Mouse (Mus musculus): ENCODE data around the gene Gm1043. TPM values are rescaled to one million over a fixed set of nuclear protein-coding genes. Genes with fewer than 3 reads are reported as not detected.

Gm1043 gene
- polyA plus RNA-seq, 1 experiment from 2014 or later, result 0.04 TPM

DNA sequence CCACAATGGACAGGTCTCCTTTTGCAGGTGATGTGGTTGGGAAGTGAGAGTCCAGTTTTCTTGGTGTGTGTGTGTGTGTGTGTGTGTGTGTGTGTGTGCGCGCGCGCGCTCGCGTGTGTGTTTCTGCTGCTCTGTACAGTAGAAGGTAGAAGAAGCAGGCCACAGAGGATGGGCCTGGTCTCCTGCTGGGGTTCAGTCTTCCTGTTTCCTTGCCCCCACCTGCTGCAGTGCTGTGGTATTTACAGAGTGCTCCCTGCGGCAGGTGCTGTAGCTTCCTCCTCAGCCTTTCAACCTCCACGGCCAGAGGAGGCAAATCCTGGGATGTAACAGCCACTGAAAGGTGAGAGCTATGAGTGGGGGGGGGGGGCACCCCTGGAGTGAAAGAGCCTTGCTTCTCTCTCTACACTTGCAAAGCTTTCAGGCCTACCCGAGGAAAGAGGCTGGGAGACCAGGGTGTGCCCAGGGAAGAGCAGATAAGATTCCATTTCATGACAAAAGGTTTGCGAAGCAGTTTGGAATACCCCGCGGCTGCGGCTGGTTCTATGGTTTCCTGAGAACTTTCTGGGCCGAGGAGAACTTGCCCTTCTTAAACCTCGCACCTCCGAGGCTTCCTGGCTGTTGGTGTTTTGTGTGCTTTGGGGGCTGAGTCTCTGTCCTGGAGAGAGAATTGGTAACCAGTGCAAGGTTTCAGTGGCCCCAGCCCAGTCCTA is 37.8 kb upstream of the Gm1043 start:
- Histone ChIP-seq H3K36me3 (ENCODE audit: control insufficient read depth, insufficient read depth, low read length) (no peaks in the 10 kb centered on the region), H3K27ac (ENCODE audit: low read depth, low read length) (no peak overlapping the region), H3K9ac (ENCODE audit: low read length) (no peak overlapping the region), H3K4me1 (ENCODE audit: control insufficient read depth, insufficient read depth, low read length) (no peaks in the 10 kb centered on the region), H3K27me3 (ENCODE audit: control insufficient read depth, insufficient read depth, low read length) (no peaks in the 10 kb centered on the region), H3K4me3 (ENCODE audit: low read depth, low read length) (no peak overlapping the region), H3K4me2 (no peak overlapping the region), H3K9me3 (ENCODE audit: control insufficient read depth, low read length) (no peaks in the 10 kb centered on the region)
- DNase-seq (ENCODE audit: low spot score, missing footprints) (no peak), ATAC-seq (ENCODE audit: low FRiP score) (no peak)
- 62% methylated on average over 17 of the region's 17 CpGs for WGBS

DNA sequence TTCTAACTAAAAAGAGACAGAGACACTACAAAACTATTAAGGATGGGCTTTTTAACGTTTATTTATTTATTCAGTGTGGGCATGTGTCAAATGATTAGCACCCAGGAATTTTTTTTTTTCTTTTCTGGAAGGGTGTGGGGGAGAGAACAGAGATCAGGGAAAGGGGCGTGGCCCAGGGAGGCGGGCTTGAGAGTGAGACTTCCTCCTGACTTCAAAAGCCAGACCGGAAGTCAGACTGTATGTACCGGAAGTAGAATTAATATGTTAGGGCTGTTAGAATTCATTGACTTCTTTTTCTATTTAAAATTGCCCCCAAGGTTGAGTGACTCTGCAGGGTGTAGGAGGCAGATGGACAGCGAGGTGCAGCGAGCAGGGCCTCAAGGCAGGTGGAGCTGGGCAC is 37.2 kb upstream of the Gm1043 start:
- DNase-seq (ENCODE audit: low spot score, missing footprints), result no peak
- 75% methylated on average over 7 of the region's 7 CpGs for WGBS
- no peak for ATAC-seq (ENCODE audit: low FRiP score)
- no peak overlapping the region for H3K4me2 ChIP-seq
- no peaks in the 10 kb centered on the region for H3K4me1 ChIP-seq (ENCODE audit: control insufficient read depth, insufficient read depth, low read length)
- no peak overlapping the region for H3K9ac ChIP-seq (ENCODE audit: low read length)
- no peak overlapping the region for H3K27ac ChIP-seq (ENCODE audit: low read depth, low read length)
- H3K4me3 ChIP-seq (ENCODE audit: low read depth, low read length), result no peak overlapping the region
- H3K36me3 ChIP-seq (ENCODE audit: control insufficient read depth, insufficient read depth, low read length), result no peaks in the 10 kb centered on the region
- H3K27me3 ChIP-seq (ENCODE audit: control insufficient read depth, insufficient read depth, low read length), result no peaks in the 10 kb centered on the region
- no peaks in the 10 kb centered on the region for H3K9me3 ChIP-seq (ENCODE audit: control insufficient read depth, low read length)

DNA sequence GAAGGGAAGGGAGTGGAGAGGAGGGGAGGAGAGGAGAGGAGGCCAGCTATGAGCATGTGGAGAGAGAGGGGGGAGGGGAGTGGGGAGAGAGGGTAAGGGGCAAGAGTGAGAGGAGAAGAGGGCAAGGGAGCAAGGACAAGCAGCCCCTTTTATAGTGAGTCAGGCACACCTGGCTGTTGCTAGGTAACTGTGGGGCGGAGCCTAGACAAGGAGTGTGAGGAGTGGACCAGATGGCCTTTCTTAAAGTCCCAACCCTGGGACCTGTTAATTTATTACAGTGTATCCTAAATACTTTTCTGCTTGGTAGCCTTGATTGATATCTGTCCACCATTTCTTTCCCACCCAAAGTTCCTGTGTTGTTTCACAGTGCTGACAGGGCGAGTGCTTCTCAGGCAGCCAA is 36.1 kb upstream of the Gm1043 start:
- Histone ChIP-seq H3K4me2 (no peak overlapping the region), H3K9me3 (ENCODE audit: control insufficient read depth, low read length) (no peaks in the 10 kb centered on the region), H3K36me3 (ENCODE audit: control insufficient read depth, insufficient read depth, low read length) (no peaks in the 10 kb centered on the region), H3K4me3 (ENCODE audit: low read depth, low read length) (no peak overlapping the region), H3K4me1 (ENCODE audit: control insufficient read depth, insufficient read depth, low read length) (no peaks in the 10 kb centered on the region), H3K27me3 (ENCODE audit: control insufficient read depth, insufficient read depth, low read length) (no peaks in the 10 kb centered on the region), H3K9ac (ENCODE audit: low read length) (no peak overlapping the region), H3K27ac (ENCODE audit: low read depth, low read length) (no peak overlapping the region)
- no peak for ATAC-seq (ENCODE audit: low FRiP score)
- WGBS, result 85% methylated on average over 2 of the region's 2 CpGs
- DNase-seq (ENCODE audit: low spot score, missing footprints), result no peak

DNA sequence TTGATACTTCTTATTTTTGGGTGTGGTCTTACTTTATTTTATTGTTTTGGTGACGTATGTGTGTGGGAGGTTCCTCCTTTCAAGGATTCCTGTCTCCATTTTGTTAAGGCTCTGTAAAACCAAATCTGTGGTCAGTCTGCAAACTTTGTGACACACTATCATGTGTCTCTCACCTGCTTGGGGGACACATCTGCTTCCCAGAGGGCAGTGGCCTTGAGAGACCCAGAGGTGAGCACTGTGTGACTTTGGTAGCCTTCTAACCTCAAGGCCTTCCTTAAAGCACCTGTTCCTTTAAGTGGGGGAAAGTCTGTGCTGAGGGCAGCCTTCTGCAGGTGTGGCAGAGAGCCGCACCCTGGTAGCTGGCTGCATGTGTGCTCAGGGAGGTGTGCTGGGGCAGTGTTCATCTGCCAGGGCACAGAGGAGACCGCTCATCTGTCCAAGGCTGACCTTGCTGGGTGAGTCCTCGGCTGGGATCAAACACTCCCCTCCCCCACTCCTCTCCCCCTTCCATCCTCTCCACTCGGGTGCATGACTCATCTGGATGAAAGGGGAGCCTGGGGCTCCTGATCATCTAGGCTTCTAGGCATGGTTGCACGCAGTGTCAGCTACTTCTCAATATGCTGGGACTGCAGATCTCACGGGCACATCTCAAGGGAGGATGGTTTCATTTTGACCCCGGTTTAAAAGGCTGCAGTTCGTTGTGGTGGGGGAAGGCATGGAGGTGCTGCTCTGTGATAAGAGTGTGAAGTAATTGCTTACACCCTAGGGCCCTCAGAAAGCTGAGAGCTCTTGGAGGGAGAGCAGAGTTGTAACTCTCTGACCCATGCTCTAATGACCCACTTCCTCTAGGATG is 34.4 kb upstream of the Gm1043 start:
- no peak overlapping the region for H3K27ac ChIP-seq (ENCODE audit: low read depth, low read length)
- H3K4me3 ChIP-seq (ENCODE audit: low read depth, low read length), result no peak overlapping the region
- no peak overlapping the region for H3K9ac ChIP-seq (ENCODE audit: low read length)
- 57% methylated on average over 9 of the region's 9 CpGs for WGBS
- no peak overlapping the region for H3K4me2 ChIP-seq
- H3K4me1 ChIP-seq (ENCODE audit: control insufficient read depth, insufficient read depth, low read length), result no peaks in the 10 kb centered on the region
- DNase-seq (ENCODE audit: low spot score, missing footprints) (no peak), ATAC-seq (ENCODE audit: low FRiP score) (no peak)
- H3K9me3 ChIP-seq (ENCODE audit: control insufficient read depth, low read length), result no peaks in the 10 kb centered on the region
- no peaks in the 10 kb centered on the region for H3K27me3 ChIP-seq (ENCODE audit: control insufficient read depth, insufficient read depth, low read length)
- H3K36me3 ChIP-seq (ENCODE audit: control insufficient read depth, insufficient read depth, low read length), result no peaks in the 10 kb centered on the region

DNA sequence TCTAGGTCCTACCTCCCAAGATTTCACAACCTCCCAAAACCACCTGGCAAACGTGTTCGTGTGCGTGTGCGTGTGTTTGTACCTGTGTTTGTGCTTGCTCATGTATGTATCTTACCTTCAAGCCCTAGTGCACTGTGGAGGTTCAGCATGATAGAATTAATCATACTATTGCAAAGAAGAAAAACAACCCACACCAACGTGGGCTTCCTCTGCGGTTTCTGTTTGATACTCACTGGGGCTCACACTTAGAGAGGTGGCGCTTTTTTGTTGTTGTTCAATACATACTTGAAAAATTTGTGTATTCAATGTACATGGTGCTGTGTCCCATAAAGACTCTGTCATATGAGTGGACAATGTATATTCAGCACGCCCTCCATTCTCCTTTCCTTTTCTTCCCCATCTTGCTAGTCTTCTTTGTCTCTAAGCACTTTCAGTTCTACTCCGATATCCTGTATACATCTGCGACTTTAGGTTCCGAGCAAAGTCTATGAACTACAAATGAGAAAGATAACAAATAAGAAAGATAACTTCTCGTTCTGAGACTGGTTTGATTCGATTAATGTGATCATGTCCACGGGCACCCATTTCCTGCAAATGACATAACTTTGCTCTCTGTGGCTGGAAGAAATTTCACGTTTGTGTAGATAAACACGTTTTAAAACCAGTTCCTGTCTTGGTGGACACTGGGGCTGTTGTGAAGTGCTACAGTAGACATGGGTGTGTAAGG is 33.6 kb upstream of the Gm1043 start:
- 88% methylated on average over 16 of the region's 16 CpGs for WGBS
- H3K4me3 ChIP-seq (ENCODE audit: low read depth, low read length), result no peak overlapping the region
- H3K27ac ChIP-seq (ENCODE audit: low read depth, low read length), result no peak overlapping the region
- H3K4me1 ChIP-seq (ENCODE audit: control insufficient read depth, insufficient read depth, low read length), result no peaks in the 10 kb centered on the region
- H3K9me3 ChIP-seq (ENCODE audit: control insufficient read depth, low read length), result no peaks in the 10 kb centered on the region
- no peak overlapping the region for H3K9ac ChIP-seq (ENCODE audit: low read length)
- no peak for DNase-seq (ENCODE audit: low spot score, missing footprints)
- H3K36me3 ChIP-seq (ENCODE audit: control insufficient read depth, insufficient read depth, low read length), result no peaks in the 10 kb centered on the region
- no peak overlapping the region for H3K4me2 ChIP-seq
- no peak for ATAC-seq (ENCODE audit: low FRiP score)
- no peaks in the 10 kb centered on the region for H3K27me3 ChIP-seq (ENCODE audit: control insufficient read depth, insufficient read depth, low read length)

DNA sequence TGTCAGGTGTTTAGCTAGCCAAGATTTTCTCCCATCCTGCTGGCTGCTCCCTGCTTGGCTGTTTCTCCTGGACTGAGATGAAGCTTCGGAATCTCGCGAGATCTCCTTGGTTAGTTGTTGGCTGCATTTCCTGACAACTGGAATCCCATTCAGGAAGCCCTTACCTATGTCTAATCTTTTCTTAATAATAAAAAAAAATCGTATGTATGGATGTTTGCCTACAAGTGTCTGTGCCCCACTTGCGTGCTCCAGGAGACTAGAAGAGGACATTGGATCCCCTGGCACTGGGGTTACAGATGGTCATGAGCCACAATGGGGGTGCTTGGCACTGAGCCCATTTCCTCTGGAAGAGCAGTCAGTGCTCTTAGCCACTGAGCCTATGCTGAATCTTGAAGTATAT is 32.3 kb upstream of the Gm1043 start:
- H3K27ac ChIP-seq (ENCODE audit: low read depth, low read length), result no peak overlapping the region
- H3K4me3 ChIP-seq (ENCODE audit: low read depth, low read length), result no peak overlapping the region
- no peaks in the 10 kb centered on the region for H3K9me3 ChIP-seq (ENCODE audit: control insufficient read depth, low read length)
- no peaks in the 10 kb centered on the region for H3K36me3 ChIP-seq (ENCODE audit: control insufficient read depth, insufficient read depth, low read length)
- ATAC-seq (ENCODE audit: low FRiP score), result no peak
- DNase-seq (ENCODE audit: low spot score, missing footprints), result no peak
- WGBS, result 90% methylated on average over 5 of the region's 5 CpGs
- no peak overlapping the region for H3K9ac ChIP-seq (ENCODE audit: low read length)
- H3K4me1 ChIP-seq (ENCODE audit: control insufficient read depth, insufficient read depth, low read length), result no peaks in the 10 kb centered on the region
- no peak overlapping the region for H3K4me2 ChIP-seq
- H3K27me3 ChIP-seq (ENCODE audit: control insufficient read depth, insufficient read depth, low read length), result no peaks in the 10 kb centered on the region

DNA sequence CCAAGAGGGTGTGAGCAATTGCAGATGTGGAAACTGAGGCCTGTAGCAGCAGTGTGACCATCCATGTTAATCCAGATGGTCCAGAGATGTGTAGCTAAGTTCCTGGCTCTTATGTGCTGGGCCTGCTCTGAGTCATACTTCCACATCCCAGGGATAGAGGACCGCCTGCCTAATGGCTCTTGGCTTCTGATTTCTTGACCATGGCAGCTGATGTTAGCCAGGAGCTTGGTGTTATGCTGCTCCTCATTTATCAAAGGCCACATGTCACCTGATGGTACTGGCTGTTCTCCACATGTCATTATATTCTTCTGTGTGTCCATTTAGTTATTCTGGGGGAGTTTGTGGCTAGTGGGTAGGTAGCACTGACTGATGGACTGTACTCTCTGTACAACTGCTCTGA is 29.4 kb upstream of the Gm1043 start:
- DNase-seq (ENCODE audit: low spot score, missing footprints), result no peak
- no peak overlapping the region for H3K4me2 ChIP-seq
- no peaks in the 10 kb centered on the region for H3K36me3 ChIP-seq (ENCODE audit: control insufficient read depth, insufficient read depth, low read length)
- no peak overlapping the region for H3K4me3 ChIP-seq (ENCODE audit: low read depth, low read length)
- no peaks in the 10 kb centered on the region for H3K27me3 ChIP-seq (ENCODE audit: control insufficient read depth, insufficient read depth, low read length)
- H3K9me3 ChIP-seq (ENCODE audit: control insufficient read depth, low read length), result no peaks in the 10 kb centered on the region
- H3K4me1 ChIP-seq (ENCODE audit: control insufficient read depth, insufficient read depth, low read length), result no peaks in the 10 kb centered on the region
- whole genome bisulfite sequencing, result 89% methylated on average over 1 of the region's 1 CpGs
- no peak for ATAC-seq (ENCODE audit: low FRiP score)
- H3K9ac ChIP-seq (ENCODE audit: low read length), result no peak overlapping the region
- no peak overlapping the region for H3K27ac ChIP-seq (ENCODE audit: low read depth, low read length)

DNA sequence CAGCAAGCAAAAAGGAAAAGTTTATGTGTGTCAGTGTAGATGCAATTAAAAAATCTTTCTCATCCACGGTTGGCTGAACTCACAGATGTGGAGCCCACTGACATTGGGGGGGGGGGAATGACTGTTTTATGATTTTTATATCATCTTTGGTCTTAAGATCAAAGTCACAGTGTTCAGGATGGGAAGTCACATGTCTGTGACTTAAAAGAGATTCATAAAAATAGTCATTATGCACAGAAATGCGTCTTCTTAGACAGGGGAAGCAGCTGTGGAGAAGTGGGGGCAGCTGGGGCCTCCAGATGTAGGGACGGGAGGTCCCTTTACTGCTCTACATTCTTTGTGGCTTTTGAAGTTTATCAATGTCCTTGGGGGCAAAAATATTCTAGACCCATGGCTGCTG is 28.7 kb upstream of the Gm1043 start:
- ATAC-seq (ENCODE audit: low FRiP score), result no peak
- no peak overlapping the region for H3K27ac ChIP-seq (ENCODE audit: low read depth, low read length)
- no peaks in the 10 kb centered on the region for H3K4me1 ChIP-seq (ENCODE audit: control insufficient read depth, insufficient read depth, low read length)
- no peaks in the 10 kb centered on the region for H3K36me3 ChIP-seq (ENCODE audit: control insufficient read depth, insufficient read depth, low read length)
- H3K27me3 ChIP-seq (ENCODE audit: control insufficient read depth, insufficient read depth, low read length), result no peaks in the 10 kb centered on the region
- H3K9ac ChIP-seq (ENCODE audit: low read length), result no peak overlapping the region
- no peaks in the 10 kb centered on the region for H3K9me3 ChIP-seq (ENCODE audit: control insufficient read depth, low read length)
- 88% methylated on average over 3 of the region's 3 CpGs for WGBS
- no peak overlapping the region for H3K4me2 ChIP-seq
- no peak for DNase-seq (ENCODE audit: low spot score, missing footprints)
- no peak overlapping the region for H3K4me3 ChIP-seq (ENCODE audit: low read depth, low read length)

DNA sequence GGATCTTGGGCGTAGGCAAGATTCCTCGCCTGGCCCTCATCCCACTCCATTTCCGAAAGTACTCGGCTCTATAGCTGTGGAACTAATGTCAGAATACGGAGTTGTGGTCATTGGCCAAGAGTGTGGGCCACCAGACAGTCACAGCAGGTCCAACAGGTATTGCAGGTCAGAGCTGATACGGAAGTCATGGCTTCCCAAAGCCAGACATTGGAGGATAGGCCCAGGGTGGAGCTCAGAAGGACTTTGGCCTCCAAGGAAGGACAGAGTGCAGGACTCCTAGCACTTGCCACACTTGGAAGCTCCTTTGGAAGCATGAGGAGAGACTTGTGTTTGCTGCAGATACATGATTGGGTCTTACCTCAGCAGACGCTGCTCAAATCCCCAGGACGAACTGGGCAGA is 23.6 kb upstream of the Gm1043 start:
- no peak overlapping the region for H3K4me2 ChIP-seq
- H3K4me1 ChIP-seq (ENCODE audit: control insufficient read depth, insufficient read depth, low read length), result peaks cover 3% of the 10 kb centered on the region; the same call in 1 of the 2 replicates
- ATAC-seq (ENCODE audit: low FRiP score) (no peak), DNase-seq (ENCODE audit: low spot score, missing footprints) (no peak)
- H3K9ac ChIP-seq (ENCODE audit: low read length), result no peak overlapping the region
- H3K36me3 ChIP-seq (ENCODE audit: control insufficient read depth, insufficient read depth, low read length), result no peaks in the 10 kb centered on the region
- H3K27me3 ChIP-seq (ENCODE audit: control insufficient read depth, insufficient read depth, low read length), result no peaks in the 10 kb centered on the region
- no peak overlapping the region for H3K4me3 ChIP-seq (ENCODE audit: low read depth, low read length)
- H3K9me3 ChIP-seq (ENCODE audit: control insufficient read depth, low read length), result no peaks in the 10 kb centered on the region
- H3K27ac ChIP-seq (ENCODE audit: low read depth, low read length), result no peak overlapping the region
- WGBS, result 94% methylated on average over 8 of the region's 8 CpGs
